Mouse (Mus musculus) MEL (cell line): Measurements from ENCODE around the gene Fhl3. TPM values are rescaled to one million over a fixed set of nuclear protein-coding genes. Genes with fewer than 3 reads are reported as not detected.
"Not testable (repeated sequence)": the region's sequence is repeated elsewhere in the genome, so short reads cannot be mapped to it uniquely, and the experiment has no call there.

ENCODE experiments used
- DNase-seq: peaks from one replicate; pipeline ENCODE4 v3.0.0; 2011; ENCODE audit warnings: low read depth, low spot score
- H3K27ac ChIP-seq: 2 replicates; pipeline ENCODE4 v1.5.1; 2012; ENCODE audit warnings: low read depth, mild to moderate bottlenecking, control low read depth, low read length, moderate library complexity; ENCODE audit not compliant: control insufficient read depth
- H3K27me3 ChIP-seq, 2 experiments: fragments of 150-350 bp in 1 of 2; sonication (generic) in 1 of 2; 2 replicates each; pipeline ENCODE4 v1.6.1; 2012; ENCODE audit warnings: low read length in 2 of 2, mild to moderate bottlenecking in 2 of 2, improper control_type of control experiment in 1 of 2, moderate library complexity in 1 of 2; ENCODE audit not compliant: insufficient read depth in 2 of 2, control insufficient read depth in 1 of 2
- H3K36me3 ChIP-seq, 2 experiments: 2 replicates each; pipeline ENCODE4 v1.6.1; 2012 to 2014; ENCODE audit warnings: low read length in 2 of 2, improper control_type of control experiment in 1 of 2, inconsistent platforms in 1 of 2, mild to moderate bottlenecking in 1 of 2; ENCODE audit not compliant: insufficient read depth in 2 of 2, control insufficient read depth in 1 of 2
- H3K4me1 ChIP-seq, 2 experiments: fragments of 150-350 bp in 1 of 2; sonication (generic) in 1 of 2; 2 replicates each; pipeline ENCODE4 v1.6.1; 2012; ENCODE audit warnings: low read length in 2 of 2, improper control_type of control experiment in 1 of 2, mild to moderate bottlenecking in 1 of 2; ENCODE audit not compliant: insufficient read depth in 2 of 2, control insufficient read depth in 1 of 2
- H3K4me3 ChIP-seq, 2 experiments: fragments of 150-350 bp in 1 of 2; sonication (generic) in 1 of 2; 2 replicates each; pipeline ENCODE4 v1.5.1; 2012; ENCODE audit warnings: low read depth in 2 of 2, low read length in 2 of 2, mild to moderate bottlenecking in 2 of 2, moderate library complexity in 2 of 2, control low read depth in 1 of 2, improper control_type of control experiment in 1 of 2; ENCODE audit not compliant: control insufficient read depth in 1 of 2, insufficient read depth in 1 of 2
- H3K79me2 ChIP-seq: 2 replicates; pipeline ENCODE4 v1.6.1; 2012; ENCODE audit warnings: mild to moderate bottlenecking, low read length, moderate library complexity; ENCODE audit not compliant: control insufficient read depth, poor library complexity, insufficient read depth
- H3K9ac ChIP-seq: 2 replicates; pipeline ENCODE4 v1.6.1; 2012; ENCODE audit warnings: low read depth, mild to moderate bottlenecking, control low read depth, low read length, moderate library complexity; ENCODE audit not compliant: control insufficient read depth, poor library complexity, severe bottlenecking
- H3K9me3 ChIP-seq: fragments of 150-350 bp; sonication (generic); replicated peaks from 2 replicates; pipeline ENCODE4 v1.6.1; 2012; ENCODE audit warnings: mild to moderate bottlenecking, low read length, improper control_type of control experiment, moderate library complexity; ENCODE audit not compliant: insufficient read depth
- CHD2 ChIP-seq: IDR thresholded peaks from 2 replicates; pipeline ENCODE4 v1.6.1; 2011; ENCODE audit warnings: low read length, improper control_type of control experiment
- ELF1 ChIP-seq: IDR thresholded peaks from 2 replicates; pipeline ENCODE4 v1.6.1; 2014; ENCODE audit warnings: low read depth, mild to moderate bottlenecking, inconsistent platforms, low read length, improper control_type of control experiment, moderate library complexity
- MAFK ChIP-seq: IDR thresholded peaks from 2 replicates; pipeline ENCODE4 v1.6.1; 2011; ENCODE audit warnings: low read depth, mild to moderate bottlenecking, low read length, improper control_type of control experiment, borderline replicate concordance
- MAX ChIP-seq: IDR thresholded peaks from 2 replicates; pipeline ENCODE4 v1.6.1; 2011; ENCODE audit warnings: low read length, improper control_type of control experiment
- MEF2A ChIP-seq: IDR thresholded peaks from 2 replicates; pipeline ENCODE4 v1.6.1; 2014; ENCODE audit warnings: low read depth, mild to moderate bottlenecking, inconsistent platforms, low read length, improper control_type of control experiment; ENCODE audit not compliant: poor library complexity, insufficient replicate concordance, severe bottlenecking; ENCODE audit errors: extremely low read depth
- MYB ChIP-seq: IDR thresholded peaks from 2 replicates; pipeline ENCODE4 v1.6.1; 2011; ENCODE audit warnings: mild to moderate bottlenecking, low read depth, low read length, improper control_type of control experiment
- NELFE ChIP-seq: IDR thresholded peaks from 2 replicates; pipeline ENCODE4 v1.6.1; 2011; ENCODE audit warnings: low read depth, low read length, improper control_type of control experiment
- POLR2AphosphoS2 ChIP-seq: IDR thresholded peaks from 2 replicates; pipeline ENCODE4 v1.6.1; 2011; ENCODE audit warnings: low read length, improper control_type of control experiment
- RAD21 ChIP-seq: IDR thresholded peaks from 2 replicates; pipeline ENCODE4 v1.6.1; 2011; ENCODE audit warnings: mild to moderate bottlenecking, low read depth, low read length, improper control_type of control experiment
- RCOR1 ChIP-seq: IDR thresholded peaks from 2 replicates; pipeline ENCODE4 v1.6.1; 2012; ENCODE audit warnings: low read depth, mild to moderate bottlenecking, inconsistent platforms, low read length, improper control_type of control experiment
- TAL1 ChIP-seq: IDR thresholded peaks from 2 replicates; pipeline ENCODE4 v1.6.1; 2012; ENCODE audit warnings: mild to moderate bottlenecking, inconsistent platforms, low read length, moderate library complexity, mixed read lengths
- TCF12 ChIP-seq: IDR thresholded peaks from 2 replicates; pipeline ENCODE4 v1.6.1; 2014; ENCODE audit warnings: low read depth, mild to moderate bottlenecking, inconsistent platforms, low read length, improper control_type of control experiment, moderate library complexity
- USF1 ChIP-seq: IDR thresholded peaks from 2 replicates; pipeline ENCODE4 v1.6.1; 2014; ENCODE audit warnings: low read depth, mild to moderate bottlenecking, inconsistent platforms, low read length, improper control_type of control experiment, moderate library complexity
- ZC3H11A ChIP-seq: IDR thresholded peaks from 2 replicates; pipeline ENCODE4 v1.6.1; 2012; ENCODE audit warnings: low read depth, mild to moderate bottlenecking, inconsistent platforms, low read length, improper control_type of control experiment
- ZNF384 ChIP-seq: IDR thresholded peaks from 2 replicates; pipeline ENCODE4 v1.6.1; 2012; ENCODE audit warnings: low read depth, mild to moderate bottlenecking, inconsistent platforms, low read length, improper control_type of control experiment
- polyA plus RNA-seq, 2 experiments: library from polyadenylated mRNA; stranded (reverse) in 1 of 2; unstranded in 1 of 2; fragments of >175 nt in 1 of 2; fragments of >200 nt in 1 of 2; gene quantifications; 2 replicates each; pipeline versions ENCODE4 v1.2.1 to v1.2.4; 2012; ENCODE audit warnings: low replicate concordance in 2 of 2, low read depth in 1 of 2; ENCODE audit not compliant: insufficient read length in 2 of 2, insufficient read depth in 1 of 2, missing spikeins in 1 of 2
- total RNA-seq: library from RNA; depleted of rRNA; stranded (reverse); fragments of 300-350 nt; gene quantifications from 2 replicates; pipeline ENCODE4 v1.2.3, GENCODE M21; 2012

Fhl3 gene
- total and polyA plus RNA-seq, 3 experiments: 5.6 to 13.8 TPM; not detected in 1

- peak overlapping the region; percentile 42 for H3K27ac ChIP-seq
- no peak overlapping the region for H3K9ac ChIP-seq
- H3K4me1 ChIP-seq: peaks cover 11 to 42% of the 10 kb centered on the region in 2 experiments
- H3K36me3 ChIP-seq: peaks cover 0 to 32% of the 10 kb centered on the region in 2 experiments; a peak in 2 of 4 replicates
- no peaks in the 10 kb centered on the region for H3K9me3 ChIP-seq
- TF ChIP-seq MAFK (peak; percentile 63), RAD21 (no peak)
- no peak overlapping the region for H3K4me3 ChIP-seq
- H3K79me2 ChIP-seq: peaks cover 8% of the 10 kb centered on the region
- no peaks in the 10 kb centered on the region for H3K27me3 ChIP-seq
- no peak for DNase-seq
Measured at GRCm38 (mm10) chr4:124705661-124706269, 5.3 kb downstream of the Fhl3 start.

- not testable (repeated sequence) for H3K27ac ChIP-seq, H3K9me3 ChIP-seq, DNase-seq, H3K27me3 ChIP-seq, H3K4me3 ChIP-seq, H3K79me2 ChIP-seq, H3K9ac ChIP-seq
- H3K36me3 ChIP-seq: peaks cover 0 to 25% of the 10 kb centered on the region in 2 experiments; a peak in 2 of 4 replicates
- H3K4me1 ChIP-seq: peaks cover 8 to 35% of the 10 kb centered on the region in 2 experiments
Measured at GRCm38 (mm10) chr4:124707381-124708199, 7.1 kb downstream of the Fhl3 start.

GRCm38 (mm10) chr4:124708200-124708517 lies 7.7 kb downstream of the Fhl3 start:
- peaks cover 7 to 35% of the 10 kb centered on the region in 2 experiments for H3K4me1 ChIP-seq
- TF ChIP-seq ZNF384: peak; percentile 75
- H3K27ac ChIP-seq: peak overlapping the region; percentile 44
- not testable (repeated sequence) for H3K9me3 ChIP-seq, H3K27me3 ChIP-seq, H3K79me2 ChIP-seq, DNase-seq
- peak overlapping the region; percentile 67 for H3K9ac ChIP-seq
- H3K4me3 ChIP-seq: peak overlapping the region; percentile 63 to 77; a peak in 3 of 4 replicates
- H3K36me3 ChIP-seq: peaks cover 0 to 23% of the 10 kb centered on the region in 2 experiments; a peak in 2 of 4 replicates

GRCm38 (mm10) chr4:124708518-124709477 lies 8.3 kb downstream of the Fhl3 start:
- peak overlapping the region; percentile 63 to 77 for H3K4me3 ChIP-seq
- no peaks in the 10 kb centered on the region for H3K27me3 ChIP-seq
- peak; percentile 93 for DNase-seq
- peaks cover 0 to 17% of the 10 kb centered on the region in 2 experiments; a peak in 2 of 4 replicates for H3K36me3 ChIP-seq
- H3K79me2 ChIP-seq: no peaks in the 10 kb centered on the region; the same call in 1 of the 2 replicates
- peaks cover 3 to 29% of the 10 kb centered on the region in 2 experiments; a peak in 3 of 4 replicates for H3K4me1 ChIP-seq
- peak overlapping the region; percentile 67 for H3K9ac ChIP-seq
- peak overlapping the region; percentile 44 for H3K27ac ChIP-seq
- H3K9me3 ChIP-seq: no peaks in the 10 kb centered on the region
- TF ChIP-seq MAX (no peak), MYB (no peak), TAL1 (no peak), CHD2 (no peak), POLR2AphosphoS2 (peak; percentile 78), MEF2A (no peak), ELF1 (0 out of 2 replicates have a peak, but pooled peaks have one; percentile 9), ZNF384 (no peak), TCF12 (peak; percentile 59; the same call in 1 of the 2 replicates), NELFE (peak; percentile 52; the same call in 1 of the 2 replicates), RCOR1 (no peak), USF1 (no peak), ZC3H11A (no peak)
